Mouse (Mus musculus) T-cell, adult 2 months (primary cell): ENCODE measurements around the gene Adgrl1.
A peak's percentile ranks its signal among the peaks of the same experiment; 100 is the strongest.
"Not testable (repeated sequence)": the region's sequence is repeated elsewhere in the genome, so short reads cannot be mapped to it uniquely, and the experiment has no call there.

Source experiments
- DNase-seq: peaks from one replicate; pipeline ENCODE4 v3.0.0; 2022; ENCODE audit warnings: low spot score

Adgrl1 gene

DNA sequence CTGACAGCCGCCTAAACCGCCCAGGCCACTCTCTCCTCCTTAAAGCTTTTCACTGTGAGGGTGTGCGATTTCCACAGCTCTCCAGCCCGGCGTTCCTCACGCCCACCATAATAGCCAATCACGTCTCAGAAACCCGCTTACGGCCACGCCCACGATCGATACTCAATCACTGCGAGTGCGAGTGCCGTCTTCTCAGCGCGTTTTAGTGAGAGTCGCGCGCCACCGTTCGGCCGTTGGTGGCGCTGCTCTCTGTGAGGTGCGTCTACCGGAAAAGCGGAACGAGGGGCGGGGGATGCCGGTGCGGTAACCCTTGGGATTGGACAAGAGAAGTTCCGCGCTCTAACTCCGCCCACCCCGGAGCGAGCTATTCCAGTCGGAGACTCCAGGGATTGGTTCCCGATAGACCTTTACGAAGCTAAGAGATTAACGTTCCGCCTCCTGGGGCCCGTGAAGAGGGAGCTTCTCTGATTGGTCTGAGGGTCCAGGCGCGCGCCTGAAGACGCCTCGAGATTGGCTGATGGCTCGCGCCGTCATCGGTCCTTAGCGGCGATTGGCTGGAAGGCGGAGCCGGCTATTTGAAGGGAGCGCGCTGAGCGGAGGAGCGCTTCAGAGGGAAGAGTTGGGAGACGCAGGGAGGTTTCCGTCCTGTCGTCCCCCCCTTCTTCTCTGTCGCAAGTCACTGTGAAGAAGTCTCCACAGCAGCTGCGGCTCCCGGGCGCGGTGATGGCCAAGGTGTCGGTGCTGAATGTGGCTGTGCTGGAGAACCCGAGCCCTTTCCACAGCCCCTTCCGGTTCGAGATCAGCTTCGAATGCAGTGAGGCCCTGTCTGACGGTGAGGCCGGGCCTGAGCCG lies 55.4 kb downstream of the Adgrl1 start, which contains the start of the genes Gm10644 and Asf1b:
Gm10644 (minus strand) TSS at position 100 of the 852 bp plus-strand sequence.
Asf1b (plus strand) TSS at position 402 of the 852 bp plus-strand sequence.
- peak; percentile 98 for DNase-seq

GRCm38 (mm10) chr8:83955958-83956218 lies 56.0 kb downstream of the Adgrl1 start:
- DNase-seq = no peak

GRCm38 (mm10) chr8:83956789-83957188 lies 56.9 kb downstream of the Adgrl1 start:
- DNase-seq = peak; percentile 54

- no peak for DNase-seq
These were observed 64.3 kb downstream of the Adgrl1 start for GRCm38 (mm10) chr8:83964015-83964765.

DNA sequence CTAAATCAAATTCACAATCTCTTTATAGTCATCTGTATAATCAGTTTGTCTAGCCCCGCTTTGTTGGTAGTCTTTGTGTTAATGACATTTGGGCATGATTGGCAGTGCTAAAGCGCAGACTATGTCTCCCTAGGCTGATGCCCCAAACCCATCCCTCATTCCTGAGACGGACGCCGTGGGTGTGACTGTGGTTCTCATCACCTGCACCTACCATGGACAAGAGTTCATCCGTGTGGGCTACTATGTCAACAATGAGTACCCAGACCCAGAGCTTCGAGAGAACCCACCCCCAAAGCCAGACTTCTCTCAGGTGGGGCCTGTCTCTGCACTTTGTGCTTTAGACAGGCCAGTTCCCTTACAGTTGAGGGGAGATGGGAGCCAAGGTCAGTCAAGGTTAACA lies 67.8 kb downstream of the Adgrl1 start:
- no peak for DNase-seq

DNA sequence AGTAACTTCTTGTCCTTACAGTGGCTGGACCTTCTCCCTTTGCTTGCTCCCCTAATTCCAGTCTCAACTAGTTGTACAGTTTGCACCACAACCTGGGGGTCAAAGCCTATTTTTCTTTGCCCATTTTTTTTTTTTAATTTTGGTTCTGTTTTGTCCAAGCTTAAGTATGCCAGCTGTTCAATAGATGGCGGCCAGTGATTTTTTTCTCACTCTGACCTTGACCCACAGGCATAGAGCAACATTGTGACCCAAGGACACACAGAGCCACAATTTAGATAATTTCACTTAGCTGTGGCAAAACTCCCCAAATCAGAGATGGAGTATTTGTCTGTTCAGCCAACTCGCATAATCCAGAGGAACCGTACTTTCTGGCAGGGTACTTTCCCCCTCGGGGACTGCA lies 71.2 kb downstream of the Adgrl1 start:
- DNase-seq = no peak

- DNase-seq = no peak
These were observed 71.8 kb downstream of the Adgrl1 start for GRCm38 (mm10) chr8:83971661-83972060.

DNA sequence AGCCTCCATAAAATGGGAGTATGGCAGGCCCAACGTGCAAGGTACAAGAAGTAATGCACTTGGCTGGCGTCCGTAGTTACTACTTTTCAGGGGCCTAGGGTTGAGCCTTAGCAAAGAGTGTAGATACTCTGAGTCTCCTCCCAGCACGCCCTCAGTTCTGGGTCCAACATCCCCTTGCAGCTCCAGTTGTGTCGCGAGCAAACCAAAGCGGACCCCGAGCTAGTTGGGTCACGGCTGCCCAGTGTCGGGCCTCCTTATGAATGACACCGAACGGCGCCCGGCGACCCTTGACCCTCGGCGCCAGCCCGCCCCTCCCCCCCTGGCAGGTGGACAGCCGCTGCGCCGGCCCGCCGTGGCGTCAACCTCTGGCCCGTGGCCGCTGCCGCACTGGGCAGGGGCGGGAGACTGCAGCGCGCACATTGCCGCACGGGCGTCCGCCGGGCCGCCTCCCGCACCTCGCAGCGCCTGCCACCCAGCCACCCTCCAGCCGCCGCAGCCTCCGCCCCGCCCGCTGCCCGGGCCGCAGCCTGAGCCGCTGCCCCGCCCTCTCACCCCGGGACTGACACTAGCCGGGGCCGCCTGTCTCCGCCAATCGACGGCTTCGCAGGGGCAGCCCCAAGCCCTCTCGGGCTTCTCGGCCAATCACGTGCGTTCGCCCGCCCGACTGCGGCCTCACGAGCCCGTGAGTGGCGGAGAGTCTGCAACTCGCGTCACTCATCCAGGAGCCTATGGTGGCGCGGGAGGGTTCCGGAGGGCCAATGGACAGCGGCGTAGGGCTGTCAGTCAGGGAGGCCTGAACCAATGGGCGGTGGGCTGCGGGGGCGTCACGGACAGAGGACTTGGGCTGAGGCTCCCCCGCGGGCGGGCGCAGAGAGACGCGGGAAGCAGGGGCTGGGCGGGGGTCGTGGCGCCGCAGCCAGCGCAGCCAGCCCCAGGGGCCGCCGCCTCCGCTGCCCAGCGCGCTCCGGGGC lies 72.5 kb downstream of the Adgrl1 start, which contains the start of gene Prkaca:
Prkaca (plus strand) TSS at position 844 of the 971 bp plus-strand sequence.
- DNase-seq = peak; percentile 98

- DNase-seq = peak; percentile 13
These were observed 73.5 kb downstream of the Adgrl1 start for GRCm38 (mm10) chr8:83973161-83974031.

- DNase-seq = no peak
These were observed 74.6 kb downstream of the Adgrl1 start for GRCm38 (mm10) chr8:83974521-83974920.

GRCm38 (mm10) chr8:83976101-83976630 lies 76.3 kb downstream of the Adgrl1 start:
- peak; percentile 63 for DNase-seq

- DNase-seq = peak; percentile 22
These were observed 77.0 kb downstream of the Adgrl1 start for GRCm38 (mm10) chr8:83976779-83977350.

DNA sequence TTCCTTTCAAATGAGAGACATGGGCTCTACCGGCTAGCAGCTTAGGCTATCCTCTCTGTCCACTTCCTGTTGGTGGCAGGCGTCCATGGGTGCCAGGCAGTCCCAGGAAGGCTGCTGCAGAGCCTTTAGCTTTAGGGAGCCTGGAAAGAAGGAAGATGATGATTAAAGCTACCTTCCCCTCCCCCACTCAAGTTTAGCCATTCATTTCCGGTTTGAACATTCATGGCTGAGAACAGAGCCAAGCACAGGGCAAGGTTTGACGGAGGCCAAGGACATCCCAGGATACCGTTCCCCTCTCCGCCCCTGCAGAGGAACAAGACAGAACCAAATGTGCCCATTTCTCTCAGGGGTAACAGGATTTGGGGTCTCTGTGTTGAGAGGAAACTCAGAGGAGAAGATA lies 77.7 kb downstream of the Adgrl1 start:
- DNase-seq = no peak

DNA sequence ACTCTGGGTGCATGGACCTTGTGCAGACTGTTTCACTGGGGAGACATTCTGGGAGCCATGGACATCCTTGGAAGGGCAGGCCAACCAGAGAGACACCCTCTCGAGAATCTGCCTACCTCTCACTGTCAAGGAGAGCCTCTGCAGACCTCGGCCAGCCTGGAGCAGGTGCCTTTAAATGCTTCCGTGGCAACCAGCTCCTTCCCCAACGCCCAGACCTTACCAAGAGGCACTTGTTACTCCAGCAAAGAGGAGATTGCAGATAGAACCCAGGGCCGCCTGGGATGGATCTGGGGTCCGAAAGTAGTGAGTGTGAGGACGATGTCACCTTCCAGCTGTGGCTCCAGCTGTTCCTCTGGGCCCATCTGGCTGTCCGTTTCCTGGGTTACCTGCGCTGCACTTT lies 78.3 kb downstream of the Adgrl1 start:
- DNase-seq = no peak

- no peak for DNase-seq
These were observed 80.3 kb downstream of the Adgrl1 start for GRCm38 (mm10) chr8:83980250-83980649.

DNA sequence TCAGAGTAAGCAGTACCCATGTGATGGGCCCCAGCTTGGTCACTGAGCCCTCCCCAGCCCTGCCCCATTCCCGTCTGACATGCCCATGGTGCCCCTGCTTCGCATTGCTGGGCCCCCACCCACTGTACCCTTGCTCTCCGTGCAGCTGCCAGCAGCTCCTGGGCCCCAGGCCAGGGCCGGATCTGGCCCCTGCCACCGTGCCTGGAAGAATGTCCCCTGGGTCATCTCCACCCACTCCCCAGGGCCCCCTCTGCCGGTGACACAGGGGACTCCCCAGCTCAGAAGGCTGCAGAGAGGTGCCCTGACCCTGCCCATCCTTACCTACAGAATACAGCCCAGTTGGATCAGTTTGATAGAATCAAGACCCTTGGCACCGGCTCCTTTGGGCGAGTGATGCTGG lies 80.9 kb downstream of the Adgrl1 start:
- DNase-seq = no peak

GRCm38 (mm10) chr8:83981533-83981932 lies 81.6 kb downstream of the Adgrl1 start:
- DNase-seq = no peak

DNA sequence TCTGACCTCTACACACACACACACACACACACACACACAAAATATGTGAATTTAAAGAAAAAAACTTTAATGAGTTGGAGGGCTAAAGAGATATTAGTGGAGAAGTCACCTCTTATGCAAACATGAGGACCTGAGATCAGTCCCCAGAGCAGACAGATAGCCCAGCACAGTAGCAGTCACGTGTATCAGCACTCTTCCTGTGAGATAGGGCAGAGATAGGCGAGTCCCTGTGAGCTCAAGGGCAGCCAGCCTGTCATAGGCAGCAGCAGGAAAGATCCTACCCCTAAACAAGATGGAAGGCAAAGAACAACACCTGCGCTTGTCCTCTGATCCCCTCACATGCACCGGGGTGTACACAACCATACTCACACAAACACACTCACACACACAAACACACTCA lies 82.5 kb downstream of the Adgrl1 start:
- DNase-seq = no peak

DNA sequence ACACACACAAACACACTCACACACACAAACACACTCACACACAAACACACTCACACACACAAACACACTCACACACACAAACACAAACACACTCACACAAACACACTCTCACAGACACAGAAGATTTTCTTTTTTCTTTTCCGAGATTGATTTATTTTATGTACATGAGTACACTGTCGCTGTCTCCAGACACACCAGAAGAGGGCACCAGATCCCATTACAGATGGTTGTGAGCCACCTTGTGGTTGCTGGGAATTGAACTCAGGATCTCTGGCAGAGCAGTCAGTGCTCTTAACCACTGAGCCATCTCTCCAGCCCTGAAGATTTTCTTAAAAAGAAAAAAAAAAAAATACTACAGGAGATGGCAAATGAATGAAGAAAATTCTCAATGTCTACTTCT lies 83.3 kb downstream of the Adgrl1 start:
- not testable (repeated sequence) for DNase-seq

GRCm38 (mm10) chr8:83989243-83989642 lies 89.3 kb downstream of the Adgrl1 start:
- DNase-seq = no peak
